Mouse (Mus musculus): ENCODE measurements at regions not wholly inside any gene's neighbourhood (a gene's known extent, or its start where the extent isn't known, plus 50 kb on each side); places are given as distances from the start of the nearest gene placed in this dataset.

- DNase-seq, result no peak
These were observed 371.1 kb downstream of the Elavl2 start for GRCm38 (mm10) chr4:91029462-91029861.

GRCm38 (mm10) chr4:91028013-91028626 lies 372.5 kb downstream of the Elavl2 start:
- no peak for DNase-seq

- no peak for DNase-seq
These were observed 404.0 kb downstream of the Elavl2 start for GRCm38 (mm10) chr4:90996388-90997092.

- DNase-seq, result no peak
These were observed 435.9 kb downstream of the Elavl2 start for GRCm38 (mm10) chr4:90964658-90965057.

- DNase-seq, result peak in 1 of 2 experiments; percentile 7
These were observed 456.7 kb downstream of the Elavl2 start for GRCm38 (mm10) chr4:90943687-90944385.

GRCm38 (mm10) chr4:90917312-90918107 lies 483.1 kb downstream of the Elavl2 start:
- peak; percentile 26 to 38 for DNase-seq

- peak; percentile 73 to 83 for DNase-seq
These were observed 494.3 kb downstream of the Elavl2 start for GRCm38 (mm10) chr4:90906311-90906710.

- no peak for DNase-seq
These were observed 532.4 kb downstream of the Elavl2 start for GRCm38 (mm10) chr4:90868209-90868608.

- DNase-seq, result peak in 1 of 2 experiments; percentile 2
These were observed 539.7 kb downstream of the Elavl2 start for GRCm38 (mm10) chr4:90860854-90861253.

GRCm38 (mm10) chr4:90839804-90840203 lies 560.8 kb downstream of the Elavl2 start:
- DNase-seq, result no peak

- DNase-seq, result no peak
These were observed 580.5 kb downstream of the Zfp352 start for GRCm38 (mm10) chr4:90799078-90799477.

- no peak for DNase-seq
These were observed 580.0 kb downstream of the Zfp352 start for GRCm38 (mm10) chr4:90798637-90799036.

- no peak for DNase-seq
These were observed 578.9 kb downstream of the Zfp352 start for GRCm38 (mm10) chr4:90797472-90797871.

Data from cerebellum, postnatal 36 days (tissue).